Mouse (Mus musculus): ENCODE results near the gene Otud5.

DNA sequence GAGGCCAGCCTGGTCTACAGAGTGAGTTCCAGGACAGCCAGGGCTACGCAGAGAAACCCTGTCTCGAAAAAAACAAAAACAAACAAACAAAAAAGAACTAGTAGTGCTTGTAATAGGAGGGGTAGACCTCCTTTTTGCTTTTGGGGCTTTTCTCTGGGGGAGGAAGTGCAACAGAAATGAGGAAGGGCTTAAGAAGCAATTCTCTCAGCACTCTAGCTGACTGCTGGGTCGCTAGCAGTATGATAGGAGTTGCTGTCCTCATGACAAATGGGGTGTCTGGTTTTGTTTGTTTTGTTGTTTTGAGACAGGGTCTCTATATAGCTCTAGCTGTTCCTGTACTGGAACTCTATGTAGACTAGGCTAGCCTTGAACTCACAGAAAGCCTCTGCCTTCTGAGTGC lies 23.4 kb downstream of the Otud5 start:
- no peak for TF ChIP-seq POLR2A (IDR thresholded peaks at IDR 0.05; ENCODE audit: insufficient read length, low read depth)
- TF ChIP-seq MYOG (IDR thresholded peaks at IDR 0.05; ENCODE audit: control insufficient read depth in 1 of 3, insufficient read depth in 1 of 3, insufficient read length in 2 of 3, low read depth in 2 of 3), result no peak
- no peak for TF ChIP-seq CEBPB (IDR thresholded peaks at IDR 0.05; ENCODE audit: insufficient read depth, poor library complexity, severe bottlenecking)
- no peak for TF ChIP-seq USF1 (IDR thresholded peaks at IDR 0.05; ENCODE audit: low read depth)
- TF ChIP-seq REST (IDR thresholded peaks at IDR 0.05; ENCODE audit: insufficient read depth, insufficient read length), result no peak
- no peak for TF ChIP-seq MAX (IDR thresholded peaks at IDR 0.05; ENCODE audit: low read depth)
- TF ChIP-seq E2F4 (IDR thresholded peaks at IDR 0.05; ENCODE audit: insufficient read depth), result no peak
